Mouse (Mus musculus): Measurements from ENCODE around the gene Atg9b.
A peak's percentile ranks its signal among the peaks of the same experiment; 100 is the strongest.
"Not testable (repeated sequence)": the region's sequence is repeated elsewhere in the genome, so short reads cannot be mapped to it uniquely, and the experiment has no call there.

Atg9b gene

DNA sequence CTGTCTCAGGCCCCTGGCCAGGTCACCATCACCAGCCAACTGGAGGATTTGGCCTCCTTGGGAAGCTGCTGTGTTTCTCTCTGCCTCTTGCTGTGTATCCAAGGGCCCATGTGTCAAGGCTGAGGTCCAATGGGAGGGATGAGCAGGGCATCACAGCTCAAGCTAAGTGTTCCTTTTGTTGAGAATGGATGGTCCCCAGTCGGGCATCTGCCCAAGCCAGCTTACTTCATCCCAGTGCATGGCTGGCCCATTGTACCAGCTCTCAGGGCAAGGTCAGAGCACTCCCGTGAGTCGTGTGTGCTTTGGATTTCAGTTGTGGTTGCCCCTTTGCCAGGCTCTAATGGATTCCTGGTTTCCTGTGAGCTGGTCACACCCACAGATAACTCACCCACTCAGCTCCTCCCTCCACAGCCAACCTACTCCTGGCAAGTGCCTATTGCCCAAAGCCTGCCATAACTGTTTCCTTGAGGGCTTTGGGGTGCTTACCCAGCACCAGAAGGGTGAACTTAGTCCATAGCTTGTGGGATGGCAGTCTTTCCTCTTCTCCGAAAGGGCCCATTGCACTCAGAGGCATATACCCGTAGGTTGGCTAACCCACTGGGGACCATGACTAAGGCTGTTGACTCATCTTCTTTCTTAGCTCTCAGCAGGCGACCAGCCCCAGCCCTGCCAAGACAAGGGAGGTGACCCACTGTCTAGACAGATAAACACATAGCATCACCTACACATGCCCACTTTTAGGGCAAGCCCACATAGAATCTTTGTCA is 12.8 kb upstream of the Atg9b start:
- no peak for DNase-seq

DNA sequence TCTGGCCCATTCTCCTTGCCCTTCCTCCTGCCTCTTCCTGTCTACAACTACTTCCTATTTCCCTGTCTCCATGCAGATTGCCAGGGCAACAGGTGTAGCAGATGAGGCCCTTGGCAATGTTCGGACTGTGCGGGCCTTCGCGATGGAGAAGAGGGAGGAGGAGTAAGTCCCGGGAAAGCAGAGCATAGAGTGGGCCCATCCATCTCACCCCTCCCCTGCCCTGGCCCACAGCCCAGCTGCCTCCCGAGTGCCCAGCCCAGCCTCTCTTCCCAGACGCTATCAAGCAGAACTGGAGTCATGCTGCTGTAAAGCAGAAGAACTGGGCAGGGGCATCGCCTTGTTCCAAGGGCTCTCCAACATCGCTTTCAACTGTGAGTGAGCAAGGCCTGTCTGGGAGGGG is 10.0 kb upstream of the Atg9b start:
- no peak for DNase-seq

DNA sequence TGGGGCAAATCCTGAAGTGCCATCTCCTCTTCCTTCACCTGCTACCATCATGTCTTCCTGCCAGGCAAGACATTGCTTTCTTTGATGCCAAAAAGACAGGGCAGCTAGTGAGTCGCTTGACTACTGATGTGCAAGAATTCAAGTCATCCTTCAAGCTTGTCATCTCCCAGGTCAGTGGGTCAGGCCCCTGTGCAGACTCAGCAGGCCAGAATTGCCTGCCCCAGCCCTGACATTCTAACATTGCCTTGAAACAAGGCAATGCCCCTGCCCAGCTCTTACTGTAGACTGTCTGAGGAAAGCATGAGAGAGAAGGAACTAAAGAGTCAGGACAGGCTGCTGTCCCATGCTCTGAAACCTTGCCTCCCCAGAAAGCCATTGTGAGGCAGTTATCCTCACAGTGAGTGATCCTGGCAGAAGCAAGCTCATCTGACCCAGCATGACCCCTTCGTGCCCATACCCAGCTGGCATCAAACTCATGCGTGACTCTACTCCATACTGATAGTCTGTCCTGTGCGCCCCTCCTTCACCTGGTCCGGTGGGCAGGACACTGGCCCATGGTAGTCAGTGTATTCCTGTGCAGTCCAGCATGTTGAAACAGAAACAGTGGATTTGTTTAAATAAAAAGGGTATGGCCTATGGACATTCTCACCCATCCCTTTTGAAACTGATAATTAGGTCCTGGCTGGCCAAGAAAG is 9.1 kb upstream of the Atg9b start:
- no peak for DNase-seq

DNA sequence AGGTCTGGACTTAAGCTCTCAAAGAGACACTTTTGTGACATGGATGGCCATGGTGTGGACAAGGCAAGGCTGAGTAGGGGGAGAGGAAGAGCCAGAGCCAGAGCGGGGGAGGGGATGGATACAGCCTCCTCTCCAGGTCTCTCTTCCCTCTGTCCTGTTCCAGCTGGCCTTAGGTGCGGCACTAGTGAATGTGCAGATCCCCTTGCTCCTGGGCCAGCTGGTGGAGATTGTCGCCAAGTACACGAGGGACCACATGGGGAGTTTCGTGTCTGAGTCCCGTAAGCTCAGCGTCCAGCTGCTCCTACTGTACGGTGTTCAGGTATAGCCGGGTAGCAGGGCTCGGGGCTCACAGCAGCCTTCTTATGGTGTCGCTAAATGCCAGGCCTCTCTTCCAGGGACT is 8.4 kb upstream of the Atg9b start:
- DNase-seq = no peak

DNA sequence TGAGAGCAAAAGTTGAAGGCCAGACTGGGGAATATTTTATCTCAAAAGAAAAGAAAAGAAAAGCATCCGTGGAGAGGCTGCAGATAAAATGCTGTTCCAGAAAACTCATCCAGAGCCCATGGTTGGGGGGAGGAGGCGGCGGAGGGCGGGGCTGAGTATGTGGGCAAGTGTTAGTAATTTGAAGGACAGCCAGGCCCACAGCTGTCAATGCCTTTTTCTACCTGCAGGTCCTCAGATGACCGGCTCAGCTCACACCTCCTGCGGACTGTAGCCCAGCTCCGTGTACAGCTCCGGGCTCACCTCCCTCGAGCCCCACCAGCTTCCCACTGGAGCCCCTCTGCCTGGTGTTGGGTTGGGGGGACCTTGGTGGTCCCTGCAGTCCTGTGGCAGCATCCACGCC is 7.7 kb upstream of the Atg9b start:
- DNase-seq = no peak

DNA sequence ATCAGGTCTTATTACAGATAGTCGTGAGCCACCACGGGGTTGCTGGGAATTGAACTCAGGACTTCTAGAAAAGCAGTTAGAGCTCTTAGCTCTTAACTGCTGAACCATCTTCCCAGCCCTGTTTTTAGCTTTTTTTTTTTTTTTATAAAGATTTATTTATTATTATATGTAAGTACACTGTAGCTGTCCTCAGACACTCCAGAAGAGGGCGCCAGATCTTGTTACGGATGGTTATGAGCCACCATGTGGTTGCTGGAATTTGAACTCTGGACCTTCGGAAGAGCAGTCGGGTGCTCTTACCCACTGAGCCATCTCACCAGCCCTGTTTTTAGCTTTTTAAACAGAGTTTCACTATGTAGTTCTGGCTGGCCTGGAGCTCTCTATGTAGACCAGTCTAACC is 4.3 kb upstream of the Atg9b start:
- DNase-seq = not testable (repeated sequence)

DNA sequence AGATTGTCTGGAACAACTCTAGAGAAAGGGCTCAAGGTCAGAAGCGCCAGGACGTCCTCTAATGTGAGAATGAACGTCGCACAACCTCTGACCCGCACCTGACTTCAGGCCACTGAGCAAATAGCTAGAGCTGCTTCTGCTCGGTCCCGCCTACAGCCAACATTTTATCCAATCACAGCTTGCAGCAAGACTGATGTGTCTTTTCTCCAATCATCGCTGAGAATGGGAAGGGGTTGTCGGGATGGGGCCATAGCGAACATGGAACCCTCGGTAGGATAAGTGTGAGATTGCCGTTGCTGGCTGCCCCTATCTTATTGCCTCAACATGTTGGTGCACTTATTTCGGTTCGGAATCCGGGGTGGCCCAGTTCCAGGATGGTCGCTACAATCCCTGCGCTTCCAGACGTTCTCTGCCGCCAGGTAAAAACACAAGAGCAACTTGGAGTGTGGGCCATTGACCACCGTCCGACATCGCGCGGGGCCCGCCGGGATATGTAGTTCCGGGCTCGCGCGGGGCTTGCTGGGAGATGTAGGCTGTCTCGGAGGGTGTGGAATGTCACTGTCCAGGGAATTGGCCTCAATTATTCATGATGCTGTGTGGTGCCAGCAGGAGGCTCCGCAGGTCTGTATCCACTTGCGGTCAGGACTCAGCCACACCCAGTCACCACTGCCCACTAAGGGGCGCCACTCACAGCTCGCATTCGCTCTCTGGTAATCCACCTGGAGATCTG is 2.4 kb upstream of the Atg9b start:
- DNase-seq = peak; percentile 99

DNA sequence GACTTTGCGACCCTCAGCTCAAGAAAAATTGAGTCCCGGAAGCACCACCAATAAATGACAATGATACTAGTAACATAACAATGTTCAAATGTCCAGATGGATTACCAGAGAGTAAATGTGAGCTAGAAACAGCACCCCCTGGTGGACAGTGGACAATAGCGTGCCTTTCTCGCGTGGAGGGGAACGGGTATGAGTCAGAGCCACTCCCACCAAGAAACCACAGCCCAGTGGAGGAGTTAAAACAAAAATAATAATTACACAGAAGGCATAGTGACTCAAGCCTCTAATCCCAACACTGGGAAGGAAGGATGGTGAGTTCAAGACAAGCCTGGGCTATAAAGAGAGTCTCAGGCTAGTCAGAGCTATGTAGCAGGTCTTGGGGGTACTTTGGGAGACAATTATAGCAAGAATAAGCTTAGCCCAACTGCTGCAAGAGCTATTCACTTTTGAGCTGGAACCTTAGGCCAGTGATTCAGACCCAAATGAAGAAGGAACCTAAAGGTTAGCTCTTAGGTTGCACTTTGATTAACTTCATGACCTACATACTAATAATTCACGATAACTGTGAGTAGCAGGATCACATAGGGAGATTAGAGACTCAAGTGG is 1.6 kb upstream of the Atg9b start, which contains the start of gene Abcb8:
Gene Abcb8 (plus strand): TSS at position 272 of the 606 bp plus-strand sequence.
- DNase-seq = peak; percentile 88

DNA sequence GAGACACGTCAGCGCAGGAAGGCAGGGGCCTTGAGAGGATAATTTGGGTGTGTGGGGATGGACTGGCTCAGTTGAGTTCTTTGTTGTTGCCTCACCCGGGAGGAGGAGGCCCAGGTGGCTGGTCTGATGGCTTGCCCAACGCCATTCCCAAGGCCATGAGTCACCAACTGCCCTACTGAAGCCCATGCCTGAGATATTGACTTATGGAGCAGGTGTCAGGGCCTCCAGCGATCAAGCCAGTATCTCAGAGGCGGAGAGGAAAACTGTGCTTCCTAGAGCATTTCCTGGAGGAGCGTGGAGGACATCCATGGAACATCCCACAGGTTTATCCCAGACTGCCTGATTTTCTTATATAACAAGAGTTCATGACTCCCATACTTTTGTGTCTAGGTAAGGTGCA is 781 bp upstream of the Atg9b start:
- DNase-seq = no peak

DNA sequence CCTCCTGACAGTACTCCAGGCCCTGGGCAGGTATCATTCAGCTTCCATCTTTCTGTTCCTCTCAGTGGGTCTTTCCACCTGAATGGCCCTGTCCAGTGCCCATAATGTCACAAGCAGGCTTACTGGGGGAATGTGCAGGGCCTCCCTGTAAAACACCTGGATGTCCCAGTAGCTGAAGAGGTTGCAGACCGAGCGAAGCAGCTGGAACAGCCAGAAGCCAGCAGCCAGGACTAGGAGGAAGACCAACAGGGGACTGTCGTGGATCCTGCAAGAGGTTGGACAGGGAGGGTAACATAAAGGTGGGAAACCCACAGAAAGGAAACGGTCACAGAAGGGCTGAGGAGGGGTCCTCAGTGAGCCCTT is 2.3 kb downstream of the Atg9b start:
- DNase-seq = no peak

DNA sequence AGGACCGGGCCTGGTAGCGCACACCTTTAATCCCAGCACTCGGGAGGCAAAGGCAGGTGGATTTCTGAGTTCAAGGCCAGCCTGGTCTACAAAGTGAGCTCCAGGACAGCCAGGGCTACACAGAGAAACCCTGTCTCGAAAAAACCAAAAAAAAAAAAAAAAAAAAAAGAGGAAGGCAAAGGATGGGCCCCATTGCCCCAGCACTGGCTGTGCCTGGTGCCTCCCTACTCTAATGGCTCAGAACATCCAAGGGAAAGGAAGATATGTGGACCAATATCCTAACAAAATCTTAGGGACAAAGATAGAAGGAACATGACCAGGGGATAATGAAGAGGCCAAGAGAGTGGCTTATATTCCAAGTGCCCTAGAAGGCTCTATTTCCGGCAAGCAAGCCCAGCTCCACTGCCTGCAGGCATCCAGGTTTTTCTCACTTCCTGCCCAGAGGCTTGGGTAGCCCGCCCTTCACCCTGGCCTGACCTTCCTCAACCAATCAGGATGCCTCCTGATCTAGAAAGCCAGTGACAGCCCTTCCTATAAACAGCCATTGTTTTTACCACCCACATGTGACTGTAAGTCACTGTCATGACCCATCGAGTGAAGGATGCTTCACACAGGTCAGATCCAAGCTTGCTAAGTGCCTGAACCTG is 2.8 kb downstream of the Atg9b start:
- DNase-seq = peak; percentile 39

DNA sequence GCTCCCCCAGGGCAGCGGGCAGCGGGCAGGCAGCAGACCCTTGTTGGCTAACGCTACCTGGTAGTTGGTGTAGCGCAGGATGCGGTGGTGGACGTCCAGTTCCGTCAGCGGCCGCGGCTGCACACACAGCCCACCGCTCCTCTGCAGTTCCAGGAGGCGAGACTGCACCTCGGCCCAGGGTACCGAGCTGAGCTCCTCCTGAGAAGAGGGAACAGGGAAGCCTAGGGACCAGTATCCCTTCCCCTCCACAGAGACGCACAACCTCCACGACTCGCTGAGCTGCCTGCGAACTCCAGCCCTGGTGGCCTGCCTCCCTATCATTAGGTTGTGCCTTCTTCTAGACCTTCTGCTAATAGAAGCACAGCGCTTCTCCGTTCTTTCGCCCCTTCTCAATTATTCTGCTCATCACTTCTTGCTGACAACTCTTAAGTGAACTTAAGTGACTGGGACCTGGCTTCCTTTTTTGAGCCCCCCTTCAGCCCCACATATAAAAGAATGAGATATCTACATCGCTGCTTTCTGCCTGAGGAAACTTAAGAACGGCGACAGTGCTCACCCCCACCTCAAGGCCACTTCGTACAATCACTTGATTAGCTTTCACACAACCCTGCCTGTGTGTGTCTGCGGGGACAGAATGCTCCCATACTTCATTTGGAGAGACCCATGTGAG is 3.6 kb downstream of the Atg9b start:
- DNase-seq = no peak

DNA sequence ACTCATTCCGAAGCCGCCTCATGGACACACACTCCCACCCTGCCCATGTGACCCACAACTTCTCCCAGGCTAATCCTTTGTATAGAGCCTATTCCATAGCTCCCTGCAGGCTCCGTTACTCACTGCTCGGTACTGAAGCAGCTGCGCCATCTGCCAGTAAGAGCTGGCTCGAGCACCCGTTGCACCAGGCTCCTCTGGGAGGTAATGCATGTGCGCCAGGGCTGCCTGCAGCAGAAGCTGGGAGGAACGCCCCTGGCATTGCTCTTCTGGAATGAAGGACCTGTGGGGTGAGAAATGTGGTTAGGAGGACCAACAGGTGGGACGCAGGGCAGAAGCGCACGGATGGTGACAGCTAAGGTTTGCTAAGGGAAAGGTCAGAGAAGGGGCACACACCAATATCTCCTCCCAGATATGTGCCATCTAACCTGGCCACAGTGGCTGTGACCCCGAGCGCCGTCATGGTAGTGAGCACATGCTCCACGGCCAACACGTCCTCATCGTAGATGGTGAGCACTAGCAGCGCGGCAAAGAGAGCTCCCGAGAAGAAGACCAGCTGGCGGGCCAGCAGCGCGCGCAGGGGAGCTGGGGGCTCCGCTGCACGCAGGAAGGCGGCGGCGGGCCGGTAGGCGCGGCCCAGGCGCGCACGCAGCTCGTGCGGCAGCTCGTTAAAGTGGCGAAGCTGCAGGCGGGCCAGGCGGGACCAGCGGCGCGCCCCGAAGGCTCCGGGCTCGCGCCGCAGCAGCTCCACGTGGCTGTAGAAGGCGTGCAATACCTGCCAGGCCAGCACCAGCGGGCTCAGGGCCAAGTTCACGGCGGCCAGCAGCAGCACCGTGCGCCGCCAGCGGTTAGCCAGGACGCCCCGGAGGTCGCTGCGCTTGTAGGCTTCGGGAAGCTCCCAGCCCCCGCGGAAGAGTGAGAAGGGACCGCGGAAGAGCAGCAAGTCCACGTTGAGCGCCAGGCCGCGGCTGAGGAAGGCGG is 4.4 kb downstream of the Atg9b start:
- peak; percentile 77 for DNase-seq

DNA sequence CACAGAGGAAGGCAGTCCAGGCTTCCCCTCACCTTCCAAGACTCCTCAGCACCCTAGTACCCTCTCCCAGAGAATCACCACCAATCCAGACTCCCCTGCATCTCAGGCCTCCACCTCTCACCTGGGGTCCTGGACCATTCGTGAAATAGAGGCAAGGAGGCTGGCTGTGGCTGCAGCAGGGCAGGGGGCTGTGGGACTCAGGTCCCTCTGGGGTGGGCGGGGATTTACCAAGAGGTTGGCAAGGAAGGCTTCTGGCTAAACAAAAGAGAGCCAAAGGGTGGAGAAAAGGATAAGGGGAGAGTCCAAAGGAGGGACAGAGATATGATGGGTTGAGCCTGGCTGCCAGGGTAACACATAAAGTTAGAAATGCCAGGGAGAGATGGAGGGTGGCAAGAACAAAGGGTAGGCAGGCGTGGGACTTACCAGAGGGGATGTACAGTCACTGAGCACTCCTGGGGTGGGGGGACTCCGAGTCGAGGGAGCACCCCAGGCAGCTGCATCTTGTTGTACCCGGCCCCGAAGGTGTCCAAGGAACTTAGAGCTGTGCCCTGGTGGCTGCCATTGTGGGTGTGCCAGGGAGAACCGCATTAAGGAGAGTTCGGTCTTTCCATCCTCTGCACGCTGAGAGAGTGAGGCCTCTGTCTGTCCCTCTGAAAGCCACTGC is 5.9 kb downstream of the Atg9b start:
- DNase-seq = no peak

DNA sequence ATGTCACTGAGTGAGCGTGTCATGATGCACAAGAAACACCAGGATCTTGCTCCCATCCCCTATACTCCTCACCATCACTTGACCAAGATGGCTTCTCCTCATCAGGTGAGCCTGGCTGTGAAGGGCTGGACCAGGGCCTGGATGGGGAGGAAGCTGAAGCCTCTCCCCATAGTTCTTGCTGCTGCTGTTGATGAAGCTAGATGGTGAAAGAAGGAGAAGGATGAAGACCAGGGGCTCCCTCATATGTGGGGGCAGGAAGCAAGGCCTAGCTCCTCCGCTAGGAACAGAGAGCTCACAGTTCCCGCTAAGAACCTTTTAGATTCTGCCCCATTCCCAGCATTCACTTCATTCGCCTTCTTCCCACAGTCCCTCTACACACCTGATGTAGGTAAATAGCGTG is 6.6 kb downstream of the Atg9b start:
- no peak for DNase-seq

DNA sequence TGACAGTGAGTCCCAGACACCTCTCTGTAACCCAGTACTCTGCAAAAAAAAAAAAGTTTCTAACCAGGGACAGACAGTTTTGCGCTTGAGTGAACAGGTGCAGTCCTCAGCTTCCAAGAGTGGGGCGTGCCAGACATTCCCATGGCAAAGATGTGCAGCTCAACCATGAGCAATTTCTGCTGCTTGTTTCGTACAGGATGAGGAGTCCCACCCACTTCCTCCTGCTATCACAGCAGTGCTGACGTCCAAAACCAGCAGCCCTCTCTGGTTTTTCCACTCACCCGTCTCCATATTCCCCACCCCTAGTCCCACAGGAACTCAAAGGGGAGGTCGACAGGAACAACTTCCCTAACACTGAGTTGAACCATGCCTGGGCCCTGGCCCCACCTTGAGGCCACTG is 7.5 kb downstream of the Atg9b start:
- DNase-seq = peak; percentile 67

DNA sequence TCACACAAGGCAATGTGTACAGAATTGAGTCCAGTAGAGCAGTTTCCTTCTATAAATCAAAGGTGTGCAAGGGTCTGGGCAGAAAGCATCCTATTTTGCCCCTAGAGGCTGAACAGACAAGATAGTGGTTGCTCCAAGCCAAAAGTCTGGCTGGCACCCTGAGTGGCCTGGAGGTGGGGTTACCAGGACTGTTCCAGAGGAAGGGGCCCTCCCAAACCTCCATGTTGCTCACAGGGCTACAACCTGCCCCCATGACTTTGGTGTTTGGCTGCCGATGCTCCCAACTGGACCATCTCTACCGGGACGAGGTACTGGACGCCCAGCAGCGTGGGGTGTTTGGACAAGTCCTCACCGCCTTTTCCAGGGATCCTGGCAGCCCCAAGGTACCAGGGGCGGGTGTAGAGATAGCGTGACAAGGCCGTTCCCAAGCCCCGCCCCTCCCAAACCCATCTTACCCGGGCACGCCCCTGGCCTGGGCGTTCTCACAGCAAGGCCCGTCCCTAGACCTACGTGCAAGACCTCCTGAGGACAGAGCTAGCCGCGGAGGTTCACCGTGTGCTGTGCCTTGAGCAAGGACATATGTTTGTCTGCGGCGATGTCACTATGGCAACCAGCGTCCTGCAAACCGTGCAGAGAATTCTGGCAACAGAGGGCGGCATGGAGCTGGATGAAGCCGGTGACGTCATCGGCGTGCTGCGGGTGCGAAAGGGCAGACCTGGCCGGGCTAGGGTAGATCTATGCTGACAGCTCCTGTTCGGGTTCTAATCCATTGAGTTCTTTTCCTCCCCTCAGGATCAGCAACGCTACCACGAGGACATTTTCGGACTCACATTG is 8.7 kb downstream of the Atg9b start:
- DNase-seq = peak; percentile 88

DNA sequence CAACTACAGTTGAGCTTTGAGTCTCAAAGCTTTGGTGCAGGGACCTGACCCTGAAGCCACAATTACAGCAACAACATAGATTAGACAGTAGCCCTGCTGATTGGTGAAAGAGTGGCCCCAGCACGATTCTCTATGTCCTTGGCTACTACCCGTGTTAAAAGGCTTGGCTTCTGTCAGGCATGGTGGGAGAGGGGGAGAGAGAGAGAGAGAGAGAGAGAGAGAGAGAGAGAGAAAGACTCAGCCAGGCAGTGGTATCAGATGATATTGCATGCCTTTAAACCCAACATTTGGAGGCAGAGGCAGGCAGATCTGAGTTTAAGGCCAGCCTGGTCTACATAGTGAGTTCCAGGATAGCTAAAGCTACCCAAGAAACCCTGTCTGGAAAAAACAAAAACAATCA is 10.0 kb downstream of the Atg9b start:
- no peak for DNase-seq

DNA sequence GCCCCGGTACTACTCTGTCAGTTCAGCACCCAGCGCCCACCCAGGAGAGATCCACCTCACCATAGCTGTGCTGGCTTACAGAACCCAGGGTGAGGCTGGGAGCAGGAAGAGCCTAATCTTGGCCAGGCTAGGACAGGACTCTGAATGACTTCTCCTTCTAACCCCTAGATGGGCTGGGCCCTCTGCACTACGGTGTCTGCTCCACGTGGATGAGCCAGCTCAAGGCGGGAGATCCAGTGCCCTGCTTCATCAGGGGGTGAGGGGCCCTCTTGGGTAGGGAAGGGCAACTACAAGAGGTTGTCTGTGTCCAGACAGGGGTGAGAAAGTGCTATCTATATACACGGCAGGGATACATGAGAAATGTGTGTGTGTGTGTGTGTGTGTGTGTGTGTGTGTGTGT is 10.5 kb downstream of the Atg9b start:
- no peak for DNase-seq

DNA sequence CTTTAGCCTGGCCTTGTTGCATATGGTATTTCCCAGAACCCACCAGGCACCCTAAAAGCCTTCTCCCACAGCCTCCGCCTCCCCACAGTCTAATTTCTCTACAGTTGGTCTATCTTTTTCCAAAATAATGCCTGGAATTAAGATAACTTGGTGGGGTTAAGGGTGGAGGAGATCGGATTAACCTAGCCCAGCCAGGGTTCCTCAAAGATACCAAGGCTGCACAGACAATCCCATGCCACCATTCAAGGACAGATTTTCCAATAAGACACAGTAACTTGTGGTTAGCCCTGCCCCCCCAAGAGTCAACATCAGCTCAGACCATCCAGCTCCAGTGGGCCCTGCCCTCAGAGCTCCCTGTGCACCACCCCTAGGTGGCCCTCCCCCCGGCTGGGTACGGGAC is 11.4 kb downstream of the Atg9b start:
- no peak for DNase-seq

All from kidney, adult 9 months (tissue).